Mouse (Mus musculus) forebrain, embryonic 11.5 days (tissue): ENCODE results near the gene Kcnb1. TPM values are rescaled to one million over a fixed set of nuclear protein-coding genes. Genes with fewer than 3 reads are reported as not detected.

ENCODE experiments used
- ATAC-seq: fragments of 200-750 bp; cut with Nextera tagmentation; replicated peaks from 2 replicates; pipeline ENCODE4 v1.8.0; 2017; ENCODE audit warnings: moderate TSS enrichment; ENCODE audit not compliant: low FRiP score
- DNase-seq: peaks from one replicate; pipeline ENCODE4 v3.0.0-alpha.2; 2017; ENCODE audit warnings: low spot score
- H3K27ac ChIP-seq: fragments of 300-500 bp; sonication (generic); 2 replicates; pipeline ENCODE4 v1.5.1; 2014; ENCODE audit warnings: low read depth, low read length
- H3K27me3 ChIP-seq: fragments of 300-500 bp; sonication (generic); 2 replicates; pipeline ENCODE4 v1.6.1; 2014; ENCODE audit warnings: mild to moderate bottlenecking, low read length, mixed read lengths; ENCODE audit not compliant: control insufficient read depth, insufficient read depth
- H3K36me3 ChIP-seq: fragments of 300-500 bp; sonication (generic); 2 replicates; pipeline ENCODE4 v1.6.1; 2014; ENCODE audit warnings: mild to moderate bottlenecking, low read length, moderate library complexity, mixed read lengths; ENCODE audit not compliant: control insufficient read depth, insufficient read depth
- H3K4me1 ChIP-seq: fragments of 300-500 bp; sonication (generic); replicated peaks from 2 replicates; pipeline ENCODE4 v1.6.1; 2014; ENCODE audit warnings: low read length, mixed read lengths; ENCODE audit not compliant: control insufficient read depth, insufficient read depth
- H3K4me2 ChIP-seq: fragments of 300-500 bp; sonication (generic); 2 replicates; pipeline ENCODE4 v1.6.1; 2014; ENCODE audit warnings: low read depth, mild to moderate bottlenecking, low read length, moderate library complexity, mixed read lengths; ENCODE audit not compliant: severe bottlenecking
- H3K4me3 ChIP-seq: fragments of 300-500 bp; sonication (generic); 2 replicates; pipeline ENCODE4 v1.5.1; 2014; ENCODE audit warnings: low read depth, low read length
- H3K9ac ChIP-seq: fragments of 300-500 bp; sonication (generic); 2 replicates; pipeline ENCODE4 v1.6.1; 2014; ENCODE audit warnings: low read length
- H3K9me3 ChIP-seq: fragments of 300-500 bp; sonication (generic); 2 replicates; pipeline ENCODE4 v1.6.1; 2016; ENCODE audit warnings: low read length, mixed read lengths; ENCODE audit not compliant: control insufficient read depth
- WGBS: fragments of 180-500 bp; shearing (Covaris S2); extraction: QIAGEN DNeasy Blood & Tissue Kit; methylation state at CpG from one replicate; pipeline ENCODE4 v1.1.7; 2014; 5-methylcytosine and 5-hydroxymethylcytosine counted together
- polyA plus RNA-seq: library from polyadenylated mRNA; unstranded; fragments of >200 nt; fragmentation: Nextera tagmentation; extraction: Ambion mirVana; gene quantifications from 2 replicates; pipeline ENCODE4 v1.2.1, GENCODE M21; 2014

Gene Kcnb1
- polyA plus RNA-seq = 0.73 and 0.85 TPM in 2 replicates

DNA sequence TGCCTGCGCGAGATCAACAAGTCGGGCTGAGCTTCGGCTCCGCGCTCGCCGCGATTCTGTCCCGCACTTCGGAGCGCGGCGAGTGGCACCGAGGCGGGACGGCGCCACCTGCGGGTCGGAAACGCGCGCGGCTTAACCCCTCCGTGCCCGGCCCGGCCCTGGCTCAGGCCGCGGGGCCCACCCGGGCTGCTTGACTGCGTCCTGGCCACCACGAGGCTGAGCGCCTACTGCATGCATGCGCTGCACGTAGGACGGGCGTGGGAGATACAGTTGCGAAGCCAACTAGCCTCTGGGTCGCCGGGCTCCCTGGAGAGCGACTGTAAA is at the start of gene Kcnb1:
Gene Kcnb1 (minus strand): TSS at position 80 of the 324 bp plus-strand sequence.
- H3K4me1 ChIP-seq = peaks cover 15% of the 10 kb centered on the region; the same call in 1 of the 2 replicates
- peaks cover 34% of the 10 kb centered on the region for H3K27me3 ChIP-seq
- ATAC-seq = peak; percentile 58
- under 1% methylated on average over 41 of the region's 41 CpGs for WGBS
- H3K4me2 ChIP-seq = peak within 1 kb of the TSS; percentile 71
- no peaks in the 10 kb centered on the region for H3K9me3 ChIP-seq
- no peak within 1 kb of the TSS for H3K27ac ChIP-seq
- DNase-seq = peak; percentile 89
- H3K4me3 ChIP-seq = peak within 1 kb of the TSS; percentile 56
- peak within 1 kb of the TSS; percentile 55 for H3K9ac ChIP-seq
- H3K36me3 ChIP-seq = no peaks in the 10 kb centered on the region

DNA sequence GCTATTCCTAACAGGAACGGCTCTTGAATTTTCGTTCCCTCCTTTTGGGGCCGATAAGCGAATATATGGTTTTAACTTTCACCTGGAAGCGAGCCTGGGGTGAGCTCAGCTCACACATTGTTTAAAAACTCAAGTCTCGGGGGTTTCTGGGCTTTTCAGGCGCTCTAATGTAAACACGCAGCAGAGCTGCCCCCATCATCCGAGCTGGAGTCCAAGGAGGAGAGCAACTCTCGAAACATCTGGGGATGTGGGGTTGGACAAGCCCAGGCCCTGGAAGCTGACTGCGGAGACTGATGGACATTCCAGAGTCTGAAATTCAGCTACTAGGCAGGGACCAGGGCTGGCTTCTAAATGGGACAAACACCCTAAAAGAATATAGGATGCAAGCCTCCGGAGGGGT is 49.3 kb upstream of the Kcnb1 start:
- no peak for DNase-seq
- no peak for ATAC-seq
- Histone ChIP-seq H3K4me3 (no peak overlapping the region), H3K27ac (no peak overlapping the region), H3K9ac (peak overlapping the region; percentile 12; the same call in 1 of the 2 replicates), H3K4me2 (peak overlapping the region; percentile 91; the same call in 1 of the 2 replicates), H3K9me3 (no peaks in the 10 kb centered on the region), H3K27me3 (no peaks in the 10 kb centered on the region), H3K4me1 (peaks cover 2% of the 10 kb centered on the region; the same call in 1 of the 2 replicates), H3K36me3 (no peaks in the 10 kb centered on the region)
- WGBS = 30% methylated on average over 12 of the region's 12 CpGs

DNA sequence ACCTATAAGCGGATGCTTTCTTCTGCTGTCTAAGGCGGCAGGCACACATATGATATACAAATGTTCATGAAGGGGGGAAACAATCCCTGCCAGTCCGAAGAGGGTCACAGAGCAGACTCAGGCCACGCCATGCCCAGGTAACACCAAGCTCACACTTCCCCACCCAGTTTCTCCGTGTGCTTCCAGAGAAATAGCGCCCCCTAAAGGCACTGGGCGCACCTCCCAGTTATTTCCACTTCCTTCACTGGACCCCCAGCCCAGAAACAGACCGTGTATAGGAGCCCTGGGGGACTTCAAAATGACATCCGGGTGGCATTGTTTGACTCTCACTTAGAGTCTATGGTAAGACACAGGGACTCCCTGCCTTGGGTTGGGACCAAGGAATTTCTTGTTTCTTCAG is 47.3 kb upstream of the Kcnb1 start:
- Histone ChIP-seq H3K9ac (no peak overlapping the region), H3K36me3 (no peaks in the 10 kb centered on the region), H3K4me3 (no peak overlapping the region), H3K4me2 (no peak overlapping the region), H3K27me3 (no peaks in the 10 kb centered on the region), H3K9me3 (no peaks in the 10 kb centered on the region), H3K4me1 (peaks cover 2% of the 10 kb centered on the region; the same call in 1 of the 2 replicates), H3K27ac (no peak overlapping the region)
- DNase-seq (no peak), ATAC-seq (no peak)
- 80% methylated on average over 9 of the region's 9 CpGs for WGBS

DNA sequence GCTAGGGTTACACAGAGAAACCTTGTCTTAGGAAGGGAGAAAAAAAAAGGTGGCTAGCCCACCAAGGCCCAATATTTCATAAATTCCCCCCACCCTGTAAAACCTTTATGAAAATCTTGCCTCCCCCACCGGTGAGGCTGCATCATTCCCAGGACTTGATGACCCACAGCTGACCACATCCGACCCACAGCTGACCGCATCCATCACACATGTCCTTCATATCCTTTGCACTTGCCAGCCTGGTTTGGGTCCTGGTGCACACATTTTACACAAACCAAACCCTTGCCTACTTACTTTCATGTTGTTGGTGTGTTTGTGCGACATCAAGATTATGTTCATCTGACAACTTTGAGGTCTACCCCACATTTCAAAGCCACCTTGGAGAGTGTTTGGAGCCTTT is 46.2 kb upstream of the Kcnb1 start:
- H3K4me1 ChIP-seq = peaks cover 2% of the 10 kb centered on the region; the same call in 1 of the 2 replicates
- H3K27ac ChIP-seq = no peak overlapping the region
- ATAC-seq (no peak), DNase-seq (no peak)
- H3K9me3 ChIP-seq = no peaks in the 10 kb centered on the region
- no peaks in the 10 kb centered on the region for H3K36me3 ChIP-seq
- WGBS = 92% methylated on average over 4 of the region's 4 CpGs
- no peak overlapping the region for H3K4me2 ChIP-seq
- H3K9ac ChIP-seq = no peak overlapping the region
- H3K27me3 ChIP-seq = no peaks in the 10 kb centered on the region
- H3K4me3 ChIP-seq = no peak overlapping the region

DNA sequence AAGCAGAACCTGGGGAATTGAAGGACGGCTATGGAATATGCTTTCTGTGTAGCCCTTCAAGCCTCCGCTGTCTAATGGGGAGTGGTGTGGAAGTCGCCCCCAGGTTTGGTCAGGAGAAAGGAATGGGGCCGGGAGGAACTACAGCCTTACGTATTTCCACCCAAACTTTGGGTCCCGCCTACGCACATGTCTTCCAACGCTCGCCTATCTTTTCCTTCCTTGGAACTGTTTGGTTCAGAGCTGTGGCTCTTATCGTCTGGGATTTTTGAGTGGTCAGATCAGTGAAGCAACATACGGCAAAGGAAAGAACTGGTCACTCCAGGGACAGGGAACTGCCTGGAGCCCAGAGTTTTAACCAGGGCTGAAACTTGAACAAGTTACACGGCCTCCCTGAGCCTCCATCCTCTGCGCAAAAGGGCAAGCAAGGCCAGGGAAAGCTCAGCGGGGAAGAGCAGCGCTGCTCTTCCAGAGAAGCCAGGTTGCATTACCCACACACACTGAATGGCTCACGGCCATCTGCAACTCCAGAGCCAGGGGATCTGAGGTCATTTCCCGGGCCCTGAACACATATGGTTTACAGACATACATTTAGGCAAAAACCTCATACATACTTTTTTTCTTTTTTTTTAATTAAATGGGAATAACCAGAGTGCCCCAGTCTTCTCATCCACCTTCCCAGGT is 45.5 kb upstream of the Kcnb1 start:
- ATAC-seq = no peak

DNA sequence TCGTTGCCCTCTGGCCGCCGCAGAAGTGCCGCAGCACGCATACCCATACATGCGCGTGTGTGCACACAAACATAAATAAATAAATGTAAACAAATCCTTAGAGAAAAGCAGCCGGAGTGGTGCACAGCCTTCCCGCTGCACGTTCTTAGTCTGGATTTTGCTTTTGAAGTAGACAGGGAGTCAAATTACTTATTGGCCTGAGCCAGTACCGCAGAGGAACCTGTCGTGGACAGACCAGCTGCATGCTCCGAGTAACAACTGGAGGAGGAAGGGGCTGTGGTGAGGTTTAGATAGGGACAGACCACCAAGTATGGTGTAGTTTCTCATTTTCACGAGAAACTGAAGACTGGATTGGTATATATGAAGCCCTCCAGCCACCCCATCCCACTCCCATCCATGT is 43.8 kb upstream of the Kcnb1 start:
- WGBS = 56% methylated on average over 14 of the region's 14 CpGs
- no peak for DNase-seq
- Histone ChIP-seq H3K27ac (no peak overlapping the region), H3K4me1 (peaks cover 5% of the 10 kb centered on the region; the same call in 1 of the 2 replicates), H3K27me3 (no peaks in the 10 kb centered on the region), H3K9me3 (no peaks in the 10 kb centered on the region), H3K4me2 (no peak overlapping the region), H3K9ac (no peak overlapping the region), H3K36me3 (no peaks in the 10 kb centered on the region), H3K4me3 (no peak overlapping the region)
- ATAC-seq = no peak

More for the DNA sequence above, 45.5 kb upstream of the Kcnb1 start:
- DNase-seq = no peak
- Histone ChIP-seq H3K4me3 (no peak overlapping the region), H3K27ac (no peak overlapping the region), H3K9me3 (no peaks in the 10 kb centered on the region), H3K4me2 (no peak overlapping the region), H3K9ac (no peak overlapping the region), H3K27me3 (no peaks in the 10 kb centered on the region), H3K36me3 (no peaks in the 10 kb centered on the region), H3K4me1 (peaks cover 4% of the 10 kb centered on the region; the same call in 1 of the 2 replicates)
- 76% methylated on average over 17 of the region's 17 CpGs for WGBS

DNA sequence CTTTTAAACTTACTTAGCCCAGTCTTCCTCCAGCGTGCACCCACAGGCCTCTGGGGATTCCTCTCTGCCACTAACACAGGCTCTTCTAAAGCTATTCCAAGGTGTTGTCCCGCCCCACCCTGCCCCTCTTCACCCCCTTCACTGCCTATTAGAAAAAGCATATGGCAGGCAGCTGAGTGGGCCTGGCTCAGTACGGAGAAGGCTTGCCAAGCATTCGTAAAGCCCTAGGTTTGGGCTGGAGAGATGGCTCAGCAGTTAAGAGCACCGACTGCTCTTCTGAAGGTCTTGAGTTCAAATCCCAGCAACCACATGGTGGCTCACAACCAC is 43.0 kb upstream of the Kcnb1 start:
- H3K27ac ChIP-seq = no peak overlapping the region
- no peak overlapping the region for H3K9ac ChIP-seq
- H3K36me3 ChIP-seq = no peaks in the 10 kb centered on the region
- no peak for DNase-seq
- no peaks in the 10 kb centered on the region for H3K27me3 ChIP-seq
- no peak for ATAC-seq
- H3K9me3 ChIP-seq = no peaks in the 10 kb centered on the region
- H3K4me2 ChIP-seq = no peak overlapping the region
- H3K4me3 ChIP-seq = no peak overlapping the region
- H3K4me1 ChIP-seq = peaks cover 5% of the 10 kb centered on the region; the same call in 1 of the 2 replicates
- 76% methylated on average over 5 of the region's 5 CpGs for WGBS

DNA sequence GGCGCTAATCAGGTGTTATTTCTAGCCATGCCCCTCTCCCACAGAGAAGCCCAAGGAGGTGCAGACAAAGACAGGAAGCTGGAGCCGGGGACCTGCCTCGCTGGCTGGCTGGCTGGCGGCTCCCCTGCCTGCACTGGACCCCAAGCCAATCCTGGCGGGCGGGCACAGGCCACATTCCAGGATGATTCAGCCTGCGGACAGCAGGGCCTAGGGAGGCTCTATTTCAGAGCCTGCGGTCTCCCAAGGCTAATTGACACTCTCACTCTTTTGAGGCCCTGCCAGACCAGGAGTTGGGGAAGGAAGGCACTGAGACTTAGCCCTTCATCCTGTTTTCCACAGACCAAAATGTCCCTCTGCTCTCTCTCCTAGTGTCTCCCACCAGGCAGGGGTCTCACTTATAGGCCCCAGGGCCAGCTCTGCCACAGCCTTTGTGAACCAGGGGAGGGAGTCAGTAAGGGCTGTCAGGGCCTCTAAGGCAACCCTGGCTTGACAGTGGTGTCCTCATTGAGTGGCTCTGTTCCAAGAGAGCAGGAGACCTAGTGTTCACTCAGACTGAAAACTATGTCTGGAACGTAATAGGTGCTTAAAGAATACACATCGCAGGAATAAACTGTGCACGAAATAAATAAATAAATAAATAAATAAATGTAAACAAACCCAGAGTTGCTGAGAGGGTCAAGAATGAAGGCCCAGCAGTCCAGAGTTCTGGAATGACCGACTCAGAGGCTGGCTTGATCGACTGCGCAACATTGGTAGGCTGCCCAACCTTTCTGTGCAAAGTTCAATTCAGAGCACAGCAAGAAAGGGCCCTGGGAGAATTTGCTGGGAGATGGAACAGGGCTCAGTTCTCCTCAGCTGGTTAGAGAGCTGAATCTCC is 42.4 kb upstream of the Kcnb1 start:
- WGBS = 55% methylated on average over 14 of the region's 14 CpGs
- H3K4me3 ChIP-seq = no peak overlapping the region
- H3K9me3 ChIP-seq = no peaks in the 10 kb centered on the region
- no peaks in the 10 kb centered on the region for H3K27me3 ChIP-seq
- H3K4me2 ChIP-seq = no peak overlapping the region
- DNase-seq = peak; percentile 61
- ATAC-seq = no peak
- peaks cover 5% of the 10 kb centered on the region; the same call in 1 of the 2 replicates for H3K4me1 ChIP-seq
- H3K36me3 ChIP-seq = no peaks in the 10 kb centered on the region
- H3K27ac ChIP-seq = peak overlapping the region; percentile 37; the same call in 1 of the 2 replicates
- no peak overlapping the region for H3K9ac ChIP-seq
